Mouse (Mus musculus) kidney, postnatal 14 days (tissue): ENCODE measurements around the gene Arl13b.

Experiments used
- DNase-seq: peaks from one replicate; pipeline ENCODE4 v3.0.0; 2022; ENCODE audit warnings: mixed read lengths

Arl13b gene

DNA sequence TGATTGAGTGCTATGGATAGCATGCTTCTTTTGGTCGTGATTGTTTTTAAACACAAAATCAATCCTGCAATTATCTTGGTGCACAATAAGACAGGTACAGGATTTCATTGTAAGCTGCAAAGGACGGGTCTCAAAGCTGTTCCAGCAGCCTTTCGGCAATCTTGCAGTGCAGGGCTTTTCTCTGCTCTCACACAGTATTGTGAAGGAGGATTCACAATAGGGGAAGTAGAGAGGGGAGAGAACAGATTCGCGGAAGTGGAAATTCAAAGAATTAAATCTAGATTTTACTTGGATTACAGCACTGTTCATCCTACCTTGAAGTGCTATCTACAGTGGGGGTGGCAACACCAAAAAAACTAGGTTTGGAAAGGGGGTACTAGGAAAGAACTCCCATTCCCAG, 33.0 kb downstream of the Arl13b start:
- DNase-seq = no peak

DNA sequence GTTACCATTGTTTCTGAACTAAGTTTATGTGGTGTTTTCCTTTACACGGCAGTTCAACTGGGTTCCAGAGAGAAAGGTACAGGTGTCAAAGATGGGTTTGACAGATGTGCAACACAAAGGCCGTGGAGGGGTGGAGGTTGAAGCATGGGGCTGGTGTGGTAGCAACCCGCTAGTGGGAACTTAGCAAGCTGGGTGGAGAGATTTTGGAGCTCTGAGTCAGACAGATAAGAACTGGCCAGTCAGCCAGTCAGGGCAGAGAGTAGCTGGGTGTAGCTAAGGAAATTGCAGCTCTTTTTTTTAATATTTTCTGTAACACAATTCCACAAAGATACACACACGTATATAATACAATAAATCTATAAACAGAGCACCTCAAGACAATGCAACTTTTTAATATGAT, 36.0 kb downstream of the Arl13b start:
- no peak for DNase-seq

DNA sequence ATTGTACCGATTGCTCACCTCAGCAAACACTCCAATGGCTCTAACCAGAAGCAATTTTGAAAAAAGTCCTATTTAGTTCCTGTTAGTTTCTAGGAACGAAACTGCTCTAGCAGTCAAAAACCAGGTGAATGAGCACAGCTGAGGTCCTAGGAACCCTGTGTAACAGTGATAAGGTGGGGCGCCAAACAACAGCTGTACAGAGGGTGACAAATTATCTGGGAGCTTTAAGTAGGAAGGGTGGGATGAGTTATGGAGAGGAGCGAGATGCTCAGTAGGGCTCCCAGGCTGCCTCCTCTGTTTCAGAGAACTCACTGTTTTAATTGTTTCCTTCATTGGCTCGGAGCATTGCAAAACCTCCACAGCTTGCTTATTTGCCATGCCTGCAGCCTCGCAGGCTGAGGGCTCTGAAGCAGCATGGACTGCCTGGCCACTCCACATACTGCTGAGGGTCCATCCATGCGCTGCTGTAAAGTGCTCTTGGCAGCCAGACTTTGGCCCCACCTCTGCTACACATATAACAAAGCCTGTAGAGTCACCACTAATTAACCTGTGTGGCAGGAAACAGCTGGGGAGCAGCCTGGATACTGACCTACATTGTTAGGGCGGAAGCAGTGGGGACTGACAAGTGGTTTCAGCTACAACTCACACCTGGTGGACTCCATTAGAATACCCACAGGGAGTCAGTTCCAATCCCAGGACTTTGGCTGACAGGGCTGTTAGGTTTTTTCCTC, 39.4 kb downstream of the Arl13b start:
- peak; percentile 19 for DNase-seq

- DNase-seq = no peak
Measured at GRCm38 (mm10) chr16:62804621-62805020, 42.2 kb downstream of the Arl13b start.

DNA sequence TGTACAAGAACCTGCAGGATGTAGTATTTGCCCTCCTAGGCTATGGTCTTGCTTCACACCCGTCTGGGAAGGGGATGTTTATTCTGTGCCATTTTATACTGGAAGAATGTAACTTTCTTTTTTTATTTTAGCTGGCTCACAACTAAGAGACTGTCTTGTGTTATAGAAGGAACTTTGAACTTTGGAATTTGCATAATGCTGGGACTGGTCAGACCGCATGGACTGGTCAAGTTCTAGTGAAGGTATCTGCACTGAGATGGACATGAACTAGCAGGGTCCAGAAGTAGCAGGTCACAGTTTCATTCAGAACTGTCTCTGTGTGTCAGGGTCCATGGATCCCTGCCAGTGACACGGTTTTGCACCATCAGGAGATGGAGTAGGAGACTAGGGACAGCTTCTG, 47.0 kb downstream of the Arl13b start:
- DNase-seq = no peak

DNA sequence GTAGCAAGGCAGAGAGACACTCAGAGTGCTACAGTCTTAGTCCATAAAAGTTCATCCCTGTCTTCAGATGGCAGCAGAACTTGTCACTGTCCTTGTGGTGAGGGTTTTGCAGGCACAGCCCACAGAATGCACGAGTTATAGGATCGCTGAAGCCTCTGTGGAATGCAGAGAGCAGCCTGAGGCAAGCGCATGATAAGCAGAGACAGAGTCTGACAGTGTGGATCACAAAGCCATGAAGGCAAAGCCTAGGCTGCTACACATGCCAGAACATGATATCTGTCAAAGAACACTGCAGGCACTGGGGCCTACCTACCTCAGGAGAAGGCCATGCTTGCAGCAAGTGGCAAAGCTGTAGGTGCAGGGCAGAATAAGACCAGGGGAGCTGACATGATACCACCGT, 47.4 kb downstream of the Arl13b start:
- no peak for DNase-seq

DNA sequence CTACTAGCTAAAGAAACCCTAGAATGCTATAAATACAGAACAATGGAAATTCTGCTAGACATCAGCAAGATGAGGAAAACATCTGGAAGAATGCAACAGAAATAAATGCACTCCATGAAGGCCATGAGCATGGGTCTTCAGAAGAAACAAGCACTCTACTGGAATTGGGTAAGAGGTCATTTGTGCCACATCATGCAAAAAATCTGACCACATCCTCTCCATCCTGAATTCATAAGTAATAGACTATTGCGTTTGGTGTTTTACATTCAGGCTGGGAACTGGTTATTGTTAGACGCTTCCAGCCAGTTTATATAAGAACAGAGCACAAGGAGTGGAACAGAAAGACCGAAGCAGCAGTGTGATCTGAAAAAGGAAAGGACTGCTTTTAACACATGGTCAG, 48.0 kb downstream of the Arl13b start:
- no peak for DNase-seq

- no peak for DNase-seq
Measured at GRCm38 (mm10) chr16:62796608-62797007, 50.2 kb downstream of the Arl13b start.

DNA sequence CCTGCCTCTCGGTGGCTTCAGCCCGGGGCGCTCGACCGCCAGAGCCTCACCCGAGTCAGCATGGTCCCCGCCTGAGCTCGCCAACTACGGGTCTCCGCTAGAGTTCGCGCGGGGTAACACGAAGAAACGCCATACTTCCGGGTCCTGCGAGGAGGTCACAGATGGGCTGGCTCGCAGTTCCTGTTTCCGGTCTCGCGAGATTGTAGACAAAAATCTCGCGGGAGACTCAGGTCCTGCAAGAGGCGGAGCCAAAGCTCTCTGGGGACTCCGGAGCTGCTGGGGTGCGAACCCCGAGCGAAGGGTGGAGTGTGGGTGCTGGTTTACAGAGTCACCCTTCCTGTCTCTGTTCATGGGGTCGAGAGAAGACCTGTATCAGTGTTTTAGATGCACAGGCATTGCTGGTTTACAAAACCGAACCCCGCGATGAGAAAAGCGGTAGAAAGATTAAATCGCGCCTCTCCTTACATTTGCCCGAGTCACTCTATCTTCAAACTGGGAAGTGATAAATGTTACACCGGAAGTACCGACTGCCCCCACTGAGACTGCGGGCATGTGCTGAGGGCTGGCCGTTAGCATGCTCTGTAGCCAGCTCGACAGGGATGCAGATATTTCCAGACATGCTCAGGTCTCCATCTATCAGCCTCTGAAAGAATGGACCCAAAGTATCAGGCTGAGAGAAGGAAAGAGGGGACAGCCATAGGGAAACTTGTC, 60.1 kb downstream of the Arl13b start, which contains the start of gene Nsun3:
Gene Nsun3 (minus strand): TSS at position 198 of the 711 bp plus-strand sequence.
- DNase-seq = peak; percentile 96

DNA sequence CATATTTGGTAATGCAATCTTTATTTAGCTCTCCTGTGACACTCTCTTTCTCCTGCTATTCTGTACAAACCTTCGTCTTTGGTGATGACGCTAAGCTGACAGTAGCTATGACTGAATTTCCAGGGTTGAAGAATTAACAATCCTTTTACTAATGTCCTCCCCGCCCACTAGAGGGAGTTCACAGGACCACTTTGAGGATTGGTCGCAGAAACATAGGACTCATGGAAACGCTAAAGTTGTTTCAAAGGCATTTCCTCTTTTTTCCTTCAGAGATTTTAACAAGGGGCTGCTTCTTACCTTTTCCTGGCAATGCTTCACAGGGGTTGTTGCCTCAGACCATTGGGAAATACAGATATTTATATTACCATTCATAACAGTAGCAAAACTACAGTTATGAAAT, 64.6 kb downstream of the Arl13b start:
- DNase-seq = peak; percentile 8

- DNase-seq = no peak
Measured at GRCm38 (mm10) chr16:62778282-62778681, 68.6 kb downstream of the Arl13b start.

- DNase-seq = no peak
Measured at GRCm38 (mm10) chr16:62776034-62776433, 70.8 kb downstream of the Arl13b start.

- no peak for DNase-seq
Measured at GRCm38 (mm10) chr16:62773462-62773861, 73.4 kb downstream of the Arl13b start.

- DNase-seq = peak; percentile 28
Measured at GRCm38 (mm10) chr16:62758340-62758739, 88.5 kb downstream of the Arl13b start.

DNA sequence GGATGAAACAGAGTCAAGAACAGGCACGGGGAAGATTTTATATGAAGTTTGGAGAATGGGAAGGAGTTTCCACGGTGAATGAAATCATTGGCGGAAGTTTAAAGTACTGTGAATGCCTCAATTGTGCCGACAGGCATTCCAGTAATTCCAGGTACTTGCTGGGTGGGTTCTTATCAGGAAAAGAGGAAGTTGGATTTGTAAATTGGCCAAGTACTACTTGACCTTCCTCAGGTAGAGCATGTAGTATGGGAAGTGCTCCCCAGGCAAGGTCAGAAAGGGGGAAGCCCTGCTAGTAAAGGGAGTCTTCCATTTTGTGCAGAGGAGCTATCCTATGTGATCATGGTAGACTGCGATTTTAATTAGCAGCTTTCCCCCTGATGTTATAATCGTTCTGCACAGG, 91.5 kb downstream of the Arl13b start:
- DNase-seq = no peak

GRCm38 (mm10) chr16:62753597-62753996, 93.2 kb downstream of the Arl13b start:
- DNase-seq = no peak

DNA sequence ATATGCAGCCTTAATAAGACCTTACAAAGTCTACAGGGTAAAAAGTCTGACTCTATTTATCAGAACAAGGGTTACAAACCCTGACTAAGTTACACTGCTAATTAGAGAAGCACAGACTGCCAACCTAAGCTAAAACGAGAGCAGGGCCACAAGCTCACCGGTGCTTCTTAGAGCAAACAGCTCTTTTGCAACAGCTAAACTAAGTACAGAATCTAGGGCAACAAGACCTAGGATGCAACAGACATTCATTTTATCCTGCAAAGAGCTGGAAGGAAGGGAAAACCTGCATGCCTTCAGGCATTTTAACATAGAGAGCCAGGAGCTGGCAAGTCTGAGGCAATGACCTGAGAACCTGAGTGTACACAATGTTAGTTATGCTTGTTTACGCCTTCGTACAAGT, 93.8 kb downstream of the Arl13b start:
- no peak for DNase-seq

DNA sequence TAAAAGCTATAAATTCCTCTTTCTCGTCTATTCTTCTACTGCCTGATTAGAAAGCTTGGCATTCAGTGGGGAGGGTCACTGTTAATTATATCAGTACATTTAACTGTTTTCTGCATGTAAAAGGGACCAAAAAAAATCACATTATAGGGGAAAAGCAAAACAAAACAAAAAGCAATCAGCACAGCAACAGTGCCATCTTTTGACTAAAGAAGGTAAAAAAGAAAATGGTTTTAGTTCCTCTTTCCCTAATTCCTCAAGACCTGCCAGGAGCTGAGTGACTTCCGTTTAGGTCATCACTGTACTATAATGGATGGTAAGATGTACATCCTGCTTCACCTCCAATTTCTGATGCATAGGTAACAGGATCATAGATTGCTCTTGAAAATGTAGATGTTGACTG, 101.0 kb downstream of the Arl13b start:
- no peak for DNase-seq
